Mouse (Mus musculus) hindbrain, embryonic 12.5 days (tissue): ENCODE measurements around the gene Tmem52b. TPM values are rescaled to one million over a fixed set of nuclear protein-coding genes. Genes with fewer than 3 reads are reported as not detected.
A peak's percentile ranks its signal among the peaks of the same experiment; 100 is the strongest.

Experiments used
- ATAC-seq: fragments of 200-750 bp; cut with Nextera tagmentation; 2 replicates; pipeline ENCODE4 v1.8.0; 2017; ENCODE audit warnings: moderate TSS enrichment; ENCODE audit not compliant: low FRiP score
- H3K27ac ChIP-seq: fragments of 300-500 bp; sonication (generic); 2 replicates; pipeline ENCODE4 v1.5.1; 2016; ENCODE audit warnings: mild to moderate bottlenecking
- H3K27me3 ChIP-seq: fragments of 300-500 bp; sonication (generic); 2 replicates; pipeline ENCODE4 v1.6.1; 2016; ENCODE audit warnings: mild to moderate bottlenecking
- H3K36me3 ChIP-seq: fragments of 300-500 bp; sonication (generic); 2 replicates; pipeline ENCODE4 v1.6.1; 2016; ENCODE audit warnings: mild to moderate bottlenecking
- H3K4me1 ChIP-seq: fragments of 300-500 bp; sonication (generic); 2 replicates; pipeline ENCODE4 v1.6.1; 2016
- H3K4me2 ChIP-seq: fragments of 300-500 bp; sonication (generic); replicated peaks from 2 replicates; pipeline ENCODE4 v1.6.1; 2016; ENCODE audit warnings: mild to moderate bottlenecking
- H3K4me3 ChIP-seq: fragments of 300-500 bp; sonication (generic); 2 replicates; pipeline ENCODE4 v1.5.1; 2016; ENCODE audit warnings: mild to moderate bottlenecking
- H3K9ac ChIP-seq: fragments of 300-500 bp; sonication (generic); 2 replicates; pipeline ENCODE4 v1.6.1; 2016; ENCODE audit warnings: mild to moderate bottlenecking, moderate library complexity
- H3K9me3 ChIP-seq: fragments of 300-500 bp; sonication (generic); replicated peaks from 2 replicates; pipeline ENCODE4 v1.6.1; 2016; ENCODE audit warnings: mild to moderate bottlenecking
- WGBS: fragments of 180-500 bp; shearing (Covaris S2); methylation state at CpG from one replicate; pipeline ENCODE4 v1.1.7; 2016; 5-methylcytosine and 5-hydroxymethylcytosine counted together
- polyA plus RNA-seq: library from polyadenylated mRNA; unstranded; fragments of >200 nt; fragmentation: Nextera tagmentation; extraction: Ambion mirVana; gene quantifications from 2 replicates; pipeline ENCODE4 v1.2.1, GENCODE M21; 2016

Tmem52b gene
- polyA plus RNA-seq, 1 experiment from 2014 or later, result not detected

DNA sequence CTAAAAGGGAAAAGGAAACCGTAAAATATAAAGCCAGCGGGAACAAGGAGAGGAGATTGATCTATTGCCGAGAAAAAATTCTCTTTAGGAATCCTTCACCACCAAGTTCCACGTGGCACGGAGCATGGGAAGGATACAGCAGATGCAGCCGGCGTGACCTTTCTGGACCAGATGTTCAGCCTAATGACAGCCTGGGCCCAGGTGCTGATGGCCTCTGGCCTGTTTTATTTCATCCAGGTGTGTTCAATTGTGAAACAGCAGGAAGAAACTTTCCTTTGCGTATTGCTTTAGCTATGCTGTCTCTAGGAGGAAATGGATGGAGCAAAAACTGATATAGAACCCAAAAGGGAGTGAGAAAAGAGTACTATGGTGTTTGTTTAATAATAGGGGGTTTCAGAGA is 513 bp downstream of the Tmem52b start:
- H3K4me2 ChIP-seq, result no peak overlapping the region
- H3K27ac ChIP-seq, result no peak overlapping the region
- no peak overlapping the region for H3K4me3 ChIP-seq
- H3K9me3 ChIP-seq, result no peaks in the 10 kb centered on the region
- no peak for ATAC-seq
- no peak overlapping the region for H3K9ac ChIP-seq
- no peaks in the 10 kb centered on the region for H3K4me1 ChIP-seq
- no peaks in the 10 kb centered on the region for H3K36me3 ChIP-seq
- H3K27me3 ChIP-seq, result no peaks in the 10 kb centered on the region
- WGBS, result 75% methylated on average over 8 of the region's 8 CpGs

DNA sequence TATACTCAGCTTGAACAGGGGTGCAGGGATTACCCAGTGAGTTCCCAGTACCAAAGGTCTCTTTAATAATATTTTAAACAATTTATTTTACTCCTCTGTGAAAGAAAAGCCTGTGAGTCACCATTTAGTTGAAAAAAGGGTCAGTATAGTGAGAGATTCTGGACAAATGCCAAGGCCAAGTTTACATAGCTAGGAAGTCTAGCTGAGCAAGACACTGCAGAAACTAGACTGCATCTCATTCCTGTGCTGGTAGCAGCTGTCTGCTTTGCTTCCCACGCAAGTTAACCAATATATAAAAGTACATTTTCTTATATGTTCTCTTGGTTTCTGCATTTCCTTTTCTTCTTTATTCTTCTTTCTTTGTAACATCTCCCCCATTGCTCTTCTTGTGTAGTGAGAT is 1.1 kb downstream of the Tmem52b start:
- H3K9me3 ChIP-seq, result no peaks in the 10 kb centered on the region
- WGBS, result 64% methylated on average over 1 of the region's 1 CpGs
- no peak for ATAC-seq
- H3K36me3 ChIP-seq, result no peaks in the 10 kb centered on the region
- no peak overlapping the region for H3K27ac ChIP-seq
- H3K4me2 ChIP-seq, result no peak overlapping the region
- no peaks in the 10 kb centered on the region for H3K4me1 ChIP-seq
- no peak overlapping the region for H3K9ac ChIP-seq
- no peak overlapping the region for H3K4me3 ChIP-seq
- no peaks in the 10 kb centered on the region for H3K27me3 ChIP-seq

DNA sequence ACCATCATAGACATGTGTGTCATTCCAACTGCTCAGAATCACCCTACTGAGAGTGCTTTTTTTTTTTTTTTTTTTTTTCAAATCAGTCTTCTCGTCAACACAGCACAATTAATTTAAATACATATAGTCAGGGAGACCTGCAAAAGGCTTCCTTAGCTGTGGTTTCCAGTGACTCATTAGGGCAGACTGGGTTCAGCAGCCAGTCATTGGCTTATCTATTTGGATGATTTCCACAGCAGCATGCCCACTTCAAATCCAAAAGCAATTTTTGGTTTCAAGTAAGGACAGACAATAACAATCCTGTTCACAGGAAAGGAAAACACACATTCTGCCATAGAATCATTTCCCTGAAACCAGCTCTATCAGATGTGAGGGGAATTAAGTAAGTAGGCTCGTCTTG is 2.0 kb downstream of the Tmem52b start:
- Histone ChIP-seq H3K27ac (no peak overlapping the region), H3K27me3 (no peaks in the 10 kb centered on the region), H3K36me3 (no peaks in the 10 kb centered on the region), H3K4me3 (no peak overlapping the region), H3K9me3 (no peaks in the 10 kb centered on the region), H3K9ac (no peak overlapping the region), H3K4me1 (no peaks in the 10 kb centered on the region), H3K4me2 (no peak overlapping the region)
- WGBS, result 86% methylated on average over 2 of the region's 2 CpGs
- no peak for ATAC-seq

DNA sequence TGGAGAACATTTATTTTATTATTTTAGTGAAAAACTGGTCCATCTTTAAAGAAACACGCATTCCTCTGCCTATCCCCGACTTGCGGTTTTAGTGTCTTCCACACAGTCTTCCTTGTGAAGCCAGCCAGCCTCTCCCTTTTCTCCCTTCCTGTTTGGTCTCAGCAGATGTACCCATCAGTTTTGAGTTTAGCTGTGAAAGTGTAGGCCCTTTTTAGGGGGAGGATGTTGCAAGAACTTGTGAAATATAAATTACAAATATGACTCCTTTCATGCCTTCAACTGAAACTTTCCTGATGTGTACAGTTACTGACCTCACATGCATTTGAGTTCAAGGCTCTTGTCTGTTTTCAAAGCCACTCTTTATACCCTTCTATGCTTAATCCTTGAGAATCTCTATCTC is 2.7 kb downstream of the Tmem52b start:
- Histone ChIP-seq H3K27me3 (no peaks in the 10 kb centered on the region), H3K4me2 (no peak overlapping the region), H3K27ac (no peak overlapping the region), H3K36me3 (no peaks in the 10 kb centered on the region), H3K9me3 (no peaks in the 10 kb centered on the region), H3K9ac (no peak overlapping the region), H3K4me1 (no peaks in the 10 kb centered on the region), H3K4me3 (no peak overlapping the region)
- WGBS, result 88% methylated on average over 3 of the region's 3 CpGs
- no peak for ATAC-seq

DNA sequence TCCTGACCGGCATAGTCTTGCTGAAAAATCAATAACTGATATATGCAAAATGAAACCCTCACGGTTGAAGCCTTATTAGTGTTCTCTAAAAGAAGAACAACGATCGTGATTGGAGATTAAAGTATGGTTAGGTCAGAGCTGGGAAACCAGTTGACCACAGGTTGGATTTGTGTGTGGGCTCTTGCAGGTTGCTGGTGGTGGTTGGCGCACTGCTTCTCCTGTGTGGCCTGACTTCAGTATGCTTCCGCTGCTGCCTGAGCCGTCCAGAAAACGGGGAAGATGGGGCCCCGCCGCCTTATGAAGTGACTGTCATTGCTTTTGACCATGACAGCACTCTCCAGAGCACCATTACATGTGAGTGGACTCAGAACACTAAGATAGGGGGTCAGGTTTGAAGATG is 4.0 kb downstream of the Tmem52b start:
- H3K27me3 ChIP-seq, result no peaks in the 10 kb centered on the region
- H3K4me2 ChIP-seq, result no peak overlapping the region
- no peaks in the 10 kb centered on the region for H3K36me3 ChIP-seq
- H3K4me3 ChIP-seq, result no peak overlapping the region
- no peak for ATAC-seq
- no peak overlapping the region for H3K9ac ChIP-seq
- no peak overlapping the region for H3K27ac ChIP-seq
- WGBS, result 92% methylated on average over 10 of the region's 10 CpGs
- no peaks in the 10 kb centered on the region for H3K4me1 ChIP-seq
- no peaks in the 10 kb centered on the region for H3K9me3 ChIP-seq

DNA sequence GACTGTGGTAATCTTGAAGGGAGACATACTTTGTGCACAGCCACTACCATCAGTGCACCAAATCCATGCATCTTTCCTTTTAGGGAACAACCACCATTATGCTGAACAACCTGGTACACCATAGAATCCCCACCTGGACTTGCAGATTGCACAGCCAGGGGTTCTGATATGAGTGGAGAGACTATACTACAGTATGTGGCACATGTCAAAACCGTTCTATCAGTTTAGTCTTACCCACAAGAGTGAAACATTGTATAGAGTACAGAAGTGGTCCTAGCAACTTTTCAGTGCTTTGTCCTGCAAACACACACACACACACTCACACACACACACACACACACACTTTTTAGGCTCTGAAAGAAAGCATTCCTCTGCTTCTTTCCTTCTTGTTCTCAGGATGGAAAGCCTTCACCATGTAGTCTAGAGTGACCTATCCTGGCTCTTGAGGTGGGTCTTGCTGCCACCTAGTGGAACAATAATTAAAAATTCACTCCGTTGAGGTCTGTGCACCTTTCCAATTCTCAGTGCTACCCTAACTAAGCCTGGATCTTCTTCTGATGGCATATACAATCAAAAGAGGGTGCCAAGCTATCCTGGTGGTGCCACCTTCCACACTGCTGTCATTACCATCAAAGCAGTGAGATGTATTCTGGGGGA is 5.5 kb downstream of the Tmem52b start:
- no peaks in the 10 kb centered on the region for H3K4me1 ChIP-seq
- peak; percentile 69; the same call in 1 of the 2 replicates for ATAC-seq
- H3K27me3 ChIP-seq, result no peaks in the 10 kb centered on the region
- H3K27ac ChIP-seq, result no peak overlapping the region
- no peak overlapping the region for H3K9ac ChIP-seq
- WGBS, result 47% methylated on average over 2 of the region's 2 CpGs
- no peaks in the 10 kb centered on the region for H3K36me3 ChIP-seq
- H3K4me2 ChIP-seq, result no peak overlapping the region
- H3K9me3 ChIP-seq, result no peaks in the 10 kb centered on the region
- no peak overlapping the region for H3K4me3 ChIP-seq

DNA sequence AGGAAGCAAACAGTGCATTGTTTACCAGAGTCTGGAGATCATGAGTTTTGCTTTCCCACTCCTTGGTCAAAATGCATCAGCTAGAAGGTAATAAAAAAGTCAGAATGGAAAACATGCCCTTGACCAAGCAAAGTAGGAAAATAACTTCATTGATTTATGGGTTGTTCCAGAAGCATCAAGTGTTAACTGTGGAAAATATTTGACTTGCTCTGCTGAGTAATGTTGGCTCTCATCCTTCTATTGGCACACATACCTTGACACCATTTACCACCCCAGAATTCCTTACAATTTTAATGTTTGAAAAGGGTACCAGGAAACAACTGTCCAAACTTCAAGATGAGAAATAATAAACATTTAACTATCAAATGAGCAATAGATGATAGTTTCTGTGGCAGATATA is 13.7 kb downstream of the Tmem52b start:
- H3K4me2 ChIP-seq, result no peak overlapping the region
- no peak overlapping the region for H3K9ac ChIP-seq
- H3K36me3 ChIP-seq, result no peaks in the 10 kb centered on the region
- ATAC-seq, result no peak
- no peaks in the 10 kb centered on the region for H3K9me3 ChIP-seq
- H3K4me3 ChIP-seq, result no peak overlapping the region
- H3K27me3 ChIP-seq, result no peaks in the 10 kb centered on the region
- no peaks in the 10 kb centered on the region for H3K4me1 ChIP-seq
- H3K27ac ChIP-seq, result no peak overlapping the region

DNA sequence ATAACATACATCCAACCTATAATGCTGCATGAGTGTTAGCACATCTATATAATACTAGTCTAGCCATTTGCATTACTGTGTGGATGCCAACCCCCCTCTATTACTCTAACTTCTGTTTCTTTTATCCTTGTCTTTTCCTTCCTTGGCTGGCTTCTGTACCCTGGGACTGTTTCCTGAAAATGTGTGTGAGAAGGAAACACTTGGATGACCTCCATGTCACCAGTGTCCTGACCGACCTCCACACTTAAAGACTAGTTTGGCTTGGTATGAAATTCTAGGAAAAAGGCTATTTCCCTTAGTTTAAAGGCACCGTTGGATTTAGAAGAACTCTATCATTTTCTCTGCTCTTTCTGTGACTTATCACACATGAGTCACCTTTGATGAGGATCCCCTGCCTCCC is 15.1 kb downstream of the Tmem52b start:
- Histone ChIP-seq H3K4me1 (no peaks in the 10 kb centered on the region), H3K27me3 (no peaks in the 10 kb centered on the region), H3K27ac (no peak overlapping the region), H3K9me3 (no peaks in the 10 kb centered on the region), H3K4me2 (no peak overlapping the region), H3K36me3 (no peaks in the 10 kb centered on the region), H3K4me3 (no peak overlapping the region), H3K9ac (no peak overlapping the region)
- no peak for ATAC-seq
- WGBS, result 83% methylated on average over 2 of the region's 2 CpGs

DNA sequence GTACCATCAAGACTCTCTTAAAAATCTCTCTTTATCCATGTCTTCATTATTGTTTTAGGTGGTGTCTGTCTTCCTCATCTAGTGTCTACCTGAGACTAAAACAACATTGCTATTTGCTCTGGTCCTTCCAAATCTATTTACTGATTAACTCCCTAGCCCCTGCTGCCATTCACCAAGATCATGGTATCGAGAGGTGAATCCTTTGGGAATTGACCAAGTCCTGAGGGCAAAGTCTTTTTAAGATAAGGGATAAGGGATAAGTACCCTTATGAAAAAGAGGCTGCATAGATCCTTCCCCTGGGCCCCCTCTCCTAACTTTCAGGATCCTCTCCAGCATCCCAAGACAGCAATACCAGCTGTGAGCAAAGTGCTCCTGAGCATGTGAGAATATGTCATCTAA is 17.2 kb downstream of the Tmem52b start:
- Histone ChIP-seq H3K27me3 (no peaks in the 10 kb centered on the region), H3K9me3 (no peaks in the 10 kb centered on the region), H3K9ac (no peak overlapping the region), H3K27ac (no peak overlapping the region), H3K4me3 (no peak overlapping the region), H3K4me2 (no peak overlapping the region), H3K4me1 (peaks cover 1% of the 10 kb centered on the region), H3K36me3 (no peaks in the 10 kb centered on the region)
- ATAC-seq, result no peak
- WGBS, result 69% methylated on average over 1 of the region's 1 CpGs

DNA sequence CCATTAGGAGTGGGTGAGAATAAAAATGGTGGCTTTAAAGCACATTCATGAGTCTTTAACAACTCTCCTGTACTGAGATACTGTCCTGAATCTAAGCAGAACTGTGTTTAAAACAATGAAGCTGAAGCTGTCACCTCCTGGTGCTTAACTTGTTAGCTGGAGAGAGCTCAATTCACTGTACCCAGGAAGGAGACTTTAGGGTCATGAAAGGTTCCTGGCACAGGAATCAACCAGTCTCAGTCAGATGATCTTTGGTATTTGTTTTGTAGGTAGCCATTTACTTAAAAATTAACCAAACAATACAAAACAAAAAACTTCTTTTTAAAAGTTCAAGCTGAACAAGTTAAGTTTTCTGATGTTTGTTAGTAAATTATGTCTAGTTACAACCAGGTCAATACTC is 17.9 kb downstream of the Tmem52b start:
- no peaks in the 10 kb centered on the region for H3K9me3 ChIP-seq
- no peaks in the 10 kb centered on the region for H3K27me3 ChIP-seq
- no peak for ATAC-seq
- no peak overlapping the region for H3K9ac ChIP-seq
- H3K4me1 ChIP-seq, result peaks cover 8% of the 10 kb centered on the region
- no peaks in the 10 kb centered on the region for H3K36me3 ChIP-seq
- H3K4me3 ChIP-seq, result no peak overlapping the region
- H3K4me2 ChIP-seq, result no peak overlapping the region
- no peak overlapping the region for H3K27ac ChIP-seq

DNA sequence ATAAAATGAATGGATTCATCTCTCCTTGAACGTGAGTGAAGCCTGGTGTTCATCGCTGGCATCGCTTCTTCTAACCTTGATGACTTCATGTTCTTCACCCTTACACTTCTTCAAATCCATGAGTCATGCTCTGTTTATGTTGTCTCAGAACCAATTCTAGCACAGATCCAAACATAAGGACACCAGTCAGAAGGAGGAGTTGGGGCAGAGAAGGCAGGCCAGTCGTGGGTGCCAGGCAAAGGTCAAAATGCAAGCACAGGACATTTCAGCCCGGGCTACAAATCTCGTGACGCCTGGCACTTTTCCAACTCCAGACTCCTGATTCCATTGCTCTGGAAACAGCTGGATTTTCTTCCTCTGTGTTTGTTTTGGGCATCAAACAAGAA is 20.2 kb downstream of the Tmem52b start:
- Histone ChIP-seq H3K4me3 (peak overlapping the region; percentile 82), H3K4me2 (peak overlapping the region; percentile 67), H3K9me3 (no peaks in the 10 kb centered on the region), H3K4me1 (peaks cover 15% of the 10 kb centered on the region), H3K27ac (peak overlapping the region; percentile 83; the same call in 1 of the 2 replicates), H3K36me3 (0 out of 2 replicates have a peak, but pooled peaks cover under 1% of the 10 kb centered on the region), H3K9ac (peak overlapping the region; percentile 75), H3K27me3 (no peaks in the 10 kb centered on the region)
- ATAC-seq, result peak; percentile 29
- whole genome bisulfite sequencing, result 35% methylated on average over 7 of the region's 7 CpGs

DNA sequence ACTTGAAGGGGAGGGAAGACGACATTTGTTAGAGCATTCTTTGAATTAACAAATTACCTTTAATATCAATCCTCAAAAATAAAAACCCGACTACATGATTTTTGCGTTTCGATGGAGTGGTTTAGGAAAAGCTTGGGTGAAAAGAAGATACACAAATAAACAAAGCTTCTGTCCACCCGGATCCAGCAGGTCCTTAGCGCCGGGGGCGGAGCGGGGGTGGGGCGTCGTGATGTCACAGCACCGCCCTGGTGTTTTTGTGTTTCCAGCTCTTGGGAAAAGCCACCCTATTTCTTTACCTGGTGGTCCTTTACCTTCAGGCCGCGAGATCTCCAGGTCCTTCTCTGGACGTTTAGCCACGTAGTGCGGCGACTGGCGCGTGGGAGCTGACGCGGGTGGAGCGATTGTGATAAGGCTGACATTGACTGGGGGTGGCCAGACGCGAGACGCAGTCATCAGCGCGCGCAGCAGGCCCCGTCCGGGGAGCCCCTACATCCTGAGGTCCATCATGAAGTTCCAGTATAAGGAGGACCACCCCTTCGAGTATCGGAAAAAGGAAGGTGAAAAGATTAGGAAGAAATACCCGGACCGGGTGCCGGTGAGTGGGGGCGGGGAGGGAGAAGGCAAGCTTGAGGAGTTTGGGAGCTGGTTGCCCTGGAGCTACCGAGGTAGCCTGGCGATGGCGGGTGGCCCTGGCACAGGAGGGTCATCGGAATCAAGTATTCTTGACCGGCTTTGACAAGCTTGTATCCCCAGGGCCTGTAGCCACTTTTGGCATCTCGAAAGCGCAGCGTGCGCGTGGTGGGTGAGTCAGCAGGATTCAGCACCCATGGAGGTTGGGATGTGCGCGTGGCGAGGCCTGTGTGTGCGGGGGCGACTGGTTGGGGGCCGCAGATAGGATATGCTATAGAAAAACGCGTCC is 20.8 kb downstream of the Tmem52b start, which contains the start of gene Gabarapl1:
Gabarapl1 (plus strand) TSS at position 219 of the 919 bp plus-strand sequence.
- Histone ChIP-seq H3K9me3 (no peaks in the 10 kb centered on the region), H3K27ac (peak within 1 kb of the TSS; percentile 83), H3K9ac (peak within 1 kb of the TSS; percentile 75), H3K4me2 (peak within 1 kb of the TSS; percentile 67), H3K36me3 (peaks cover 7% of the 10 kb centered on the region; the same call in 1 of the 2 replicates), H3K4me3 (peak within 1 kb of the TSS; percentile 82), H3K27me3 (no peaks in the 10 kb centered on the region), H3K4me1 (peaks cover 15% of the 10 kb centered on the region)
- ATAC-seq, result peak; percentile 88
- WGBS, result under 1% methylated on average over 55 of the region's 55 CpGs
